Mouse (Mus musculus) T-helper 1 cell (primary cell): ENCODE data around the gene Gm12184.
"Not testable (repeated sequence)": the region's sequence is repeated elsewhere in the genome, so short reads cannot be mapped to it uniquely, and the experiment has no call there.

Experiments
- in situ Hi-C: fragments of 300-600 bp; cut with MboI, MseI; formaldehyde crosslinking; loops from one replicate; pipeline ENCODE4 v1.15.1; 2025; ENCODE audit warnings: high pct_unique_total_duplicates

The Gm12184 gene

GRCm38 (mm10) chr11:48804922-48805321, 21.5 kb downstream of the Gm12184 start:
- in situ Hi-C loops: loop anchor here (10.0 kb wide), 1 partner anchor 400 kb away; the partner anchor contains the start of gene Zfp62

- in situ Hi-C loops: loop anchor here (10.0 kb wide), 1 partner anchor 401 kb away; the partner anchor contains the start of gene Zfp62
These were observed 22.5 kb downstream of the Gm12184 start for GRCm38 (mm10) chr11:48803988-48804387.

GRCm38 (mm10) chr11:48801831-48802772, 24.4 kb downstream of the Gm12184 start:
- in situ Hi-C loops: loop anchor here (10.0 kb wide), 1 partner anchor 403 kb away; the partner anchor contains the start of gene Zfp62

- in situ Hi-C loops: loop anchor here (5.0 to 10.0 kb wide), 2 partner anchors 297 to 405 kb away; partner anchors contain the start of gene Zfp62
These were observed 26.3 kb downstream of the Gm12184 start, which contains the start of gene Rack1 for GRCm38 (mm10) chr11:48799921-48800701. Gene Rack1, plus strand, starts transcription at chr11:48800332.

GRCm38 (mm10) chr11:48798984-48799920, 27.2 kb downstream of the Gm12184 start:
- in situ Hi-C loops: loop anchor here (5.0 kb wide), 1 partner anchor 298 kb away; no protein-coding TSS in a partner anchor

GRCm38 (mm10) chr11:48798308-48798707, 28.1 kb downstream of the Gm12184 start:
- in situ Hi-C loops: loop anchor here (5.0 kb wide), 1 partner anchor 299 kb away; no protein-coding TSS in a partner anchor

- in situ Hi-C loops: loop anchor here (5.0 kb wide), 1 partner anchor 300 kb away; no protein-coding TSS in a partner anchor
These were observed 29.2 kb downstream of the Gm12184 start for GRCm38 (mm10) chr11:48797287-48797686.

- in situ Hi-C loops: loop anchor here (5.0 kb wide), 1 partner anchor 301 kb away; no protein-coding TSS in a partner anchor
These were observed 30.2 kb downstream of the Gm12184 start for GRCm38 (mm10) chr11:48796290-48796689.

GRCm38 (mm10) chr11:48795221-48795620, 31.2 kb downstream of the Gm12184 start:
- in situ Hi-C loops: loop anchor here (5.0 kb wide), 1 partner anchor 302 kb away; no protein-coding TSS in a partner anchor

- in situ Hi-C loops: no loop called here
These were observed 33.3 kb downstream of the Gm12184 start for GRCm38 (mm10) chr11:48793184-48793583.

- in situ Hi-C loops: not testable (repeated sequence)
These were observed 34.6 kb downstream of the Gm12184 start for GRCm38 (mm10) chr11:48791894-48792293.

GRCm38 (mm10) chr11:48790946-48791345, 35.5 kb downstream of the Gm12184 start:
- in situ Hi-C loops: no loop called here

GRCm38 (mm10) chr11:48789973-48790823, 36.3 kb downstream of the Gm12184 start:
- in situ Hi-C loops: loop anchor here (5.0 to 10.0 kb wide), 2 partner anchors 62 to 405 kb away; no protein-coding TSS in a partner anchor

GRCm38 (mm10) chr11:48789215-48789614, 37.2 kb downstream of the Gm12184 start:
- in situ Hi-C loops: loop anchor here (5.0 to 10.0 kb wide), 2 partner anchors 63 to 406 kb away; no protein-coding TSS in a partner anchor

- in situ Hi-C loops: loop anchor here (5.0 to 10.0 kb wide), 2 partner anchors 64 to 406 kb away; no protein-coding TSS in a partner anchor
These were observed 38.0 kb downstream of the Gm12184 start for GRCm38 (mm10) chr11:48788311-48789089.

- in situ Hi-C loops: loop anchor here (5.0 to 10.0 kb wide), 2 partner anchors 65 to 407 kb away; no protein-coding TSS in a partner anchor
These were observed 38.8 kb downstream of the Gm12184 start for GRCm38 (mm10) chr11:48787455-48788211.

- in situ Hi-C loops: loop anchor here (10.0 kb wide), 1 partner anchor 413 kb away; no protein-coding TSS in a partner anchor
These were observed 44.2 kb downstream of the Gm12184 start for GRCm38 (mm10) chr11:48782243-48782642.
